In the genomic region with DNA sequence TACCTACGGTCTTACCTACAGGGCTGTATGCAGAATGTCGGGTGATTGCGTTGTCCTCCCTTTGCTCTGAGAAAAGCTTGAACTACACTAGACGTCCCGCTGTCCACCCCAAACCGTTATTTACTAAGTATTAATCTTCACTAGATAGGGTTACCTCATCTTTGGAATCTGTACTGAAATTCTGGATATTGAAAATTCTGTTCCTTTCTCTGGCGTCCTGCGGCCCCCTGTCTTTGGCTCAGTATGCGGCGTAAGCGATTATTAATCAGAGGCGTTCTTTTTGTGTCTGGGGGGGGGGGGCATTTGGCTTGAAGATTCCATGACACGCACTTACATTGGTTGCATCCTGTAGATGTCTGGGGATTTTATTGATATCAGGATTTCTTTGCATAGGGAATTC, we compare ENCODE assay signal across 11 mouse cellular contexts.
DNase-seq lines count a peak whose midpoint lies in the region; ATAC-seq lines count a peak whose summit lies in the region.
"Had no signal": no experiment of that assay in that cellular context is flagged by ENCODE, and none has a peak within 500 bp of the region (broad histone marks: within the 10 kb centered on the region; RNA-seq: fewer than 3 reads in every experiment).

No protein-coding gene starts in this region.

- peak overlapping the region; percentile 35 for H3K4me3 ChIP-seq in embryonic facial prominence, embryonic 10.5 days
- peak overlapping the region; percentile 90 for H3K4me3 ChIP-seq in hindbrain, embryonic 14.5 days (replicated peaks; ENCODE audit: low read length)
- H3K4me3 ChIP-seq in neural tube, embryonic 13.5 days: peak overlapping the region; percentile 84
- H3K4me3 ChIP-seq: limb, embryonic 13.5 days; myocyte had no signal

- peaks cover 24% of the 10 kb centered on the region for H3K4me1 ChIP-seq in embryonic facial prominence, embryonic 10.5 days
- no peaks in the 10 kb centered on the region for H3K4me1 ChIP-seq in hindbrain, embryonic 14.5 days (replicated peaks; ENCODE audit: control insufficient read depth, insufficient read depth, low read length)
- 0 out of 2 replicates have a peak, but pooled peaks cover 2% of the 10 kb centered on the region for H3K4me1 ChIP-seq in neural tube, embryonic 13.5 days (replicated peaks)

- peaks cover 99% of the 10 kb centered on the region for H3K27me3 ChIP-seq in embryonic facial prominence, embryonic 10.5 days (replicated peaks; ENCODE audit: low read depth, poor library complexity, severe bottlenecking)
- no peaks in the 10 kb centered on the region for H3K27me3 ChIP-seq in hindbrain, embryonic 14.5 days (ENCODE audit: control insufficient read depth, insufficient read depth, low read length)
- H3K27me3 ChIP-seq in neural tube, embryonic 13.5 days: no peaks in the 10 kb centered on the region

- no peaks in the 10 kb centered on the region for H3K9me3 ChIP-seq in embryonic facial prominence, embryonic 10.5 days
- no peaks in the 10 kb centered on the region for H3K9me3 ChIP-seq in hindbrain, embryonic 14.5 days (ENCODE audit: control insufficient read depth, low read length)
- no peaks in the 10 kb centered on the region for H3K9me3 ChIP-seq in neural tube, embryonic 13.5 days
- H3K9me3 ChIP-seq: limb, embryonic 13.5 days had no signal

- H3K27ac ChIP-seq in embryonic facial prominence, embryonic 10.5 days (replicated peaks): no peak overlapping the region; the same call in 1 of the 2 replicates
- H3K27ac ChIP-seq in hindbrain, embryonic 14.5 days: peak overlapping the region; percentile 100
- H3K27ac ChIP-seq in neural tube, embryonic 13.5 days (replicated peaks): peak overlapping the region; percentile 100
- H3K27ac ChIP-seq: limb, embryonic 13.5 days had no signal

- WGBS in embryonic facial prominence, embryonic 10.5 days: 2% methylated on average over 13 of the region's 13 CpGs
- 3% methylated on average over 13 of the region's 13 CpGs for WGBS in hindbrain, embryonic 14.5 days
- 2% methylated on average over 13 of the region's 13 CpGs for WGBS in neural tube, embryonic 13.5 days

- peak; percentile 25 for DNase-seq in embryo, embryonic 9.5 days (ENCODE audit: extremely low spot score)
- no peak for DNase-seq in embryo, embryonic 10 days (ENCODE audit: low spot score)
- DNase-seq in embryonic facial prominence, embryonic 10.5 days (ENCODE audit: low spot score): no peak
- peak; percentile 63 for DNase-seq in hindbrain, embryonic 14.5 days (ENCODE audit: low spot score)
- no peak for DNase-seq in gastrocnemius, postnatal 36 days
- DNase-seq in thymus, postnatal 4 days: no peak
- DNase-seq in spleen, adult 12 weeks (ENCODE audit: low spot score): no peak

- peak overlapping the region; percentile 87 for H3K4me2 ChIP-seq in hindbrain, embryonic 14.5 days (replicated peaks)
- H3K4me2 ChIP-seq in neural tube, embryonic 13.5 days: peak overlapping the region; percentile 69
- H3K4me2 ChIP-seq: limb, embryonic 13.5 days had no signal

- H3K36me3 ChIP-seq in embryonic facial prominence, embryonic 10.5 days (replicated peaks): no peaks in the 10 kb centered on the region
- no peaks in the 10 kb centered on the region for H3K36me3 ChIP-seq in hindbrain, embryonic 14.5 days (replicated peaks; ENCODE audit: control insufficient read depth, insufficient read depth)
- H3K36me3 ChIP-seq in neural tube, embryonic 13.5 days: no peaks in the 10 kb centered on the region
- H3K36me3 ChIP-seq: limb, embryonic 13.5 days had no signal

- intact Hi-C loops in gastrocnemius, postnatal 36 days (cut with DNase I): no loop called here

- peak overlapping the region; percentile 100 for H3K9ac ChIP-seq in hindbrain, embryonic 14.5 days
- H3K9ac ChIP-seq in neural tube, embryonic 13.5 days: peak overlapping the region; percentile 100
- H3K9ac ChIP-seq: limb, embryonic 13.5 days had no signal

- no peak for ATAC-seq in hindbrain, embryonic 14.5 days (ENCODE audit: low FRiP score)
- ATAC-seq in neural tube, embryonic 13.5 days (ENCODE audit: low read depth): no peak
- ATAC-seq: Patski had no signal

Comparison
In these comparisons a context has a peak if more than half of its experiments do, and no peak if none do; other contexts are left out.
1. DNase-seq: peak in embryo, embryonic 9.5 days (single experiment) and hindbrain, embryonic 14.5 days (single experiment); none in embryo, embryonic 10 days (single experiment), embryonic facial prominence, embryonic 10.5 days (single experiment), gastrocnemius, postnatal 36 days (0 of 2), thymus, postnatal 4 days (single experiment) and spleen, adult 12 weeks (single experiment).
2. H3K4me3 ChIP-seq: peak in every context shown above with its lines; median percentile 90 in hindbrain, embryonic 14.5 days; 84 in neural tube, embryonic 13.5 days; 35 in embryonic facial prominence, embryonic 10.5 days.